Mouse (Mus musculus): ENCODE results near the gene Nkx6-2. TPM values are rescaled to one million over a fixed set of nuclear protein-coding genes. Genes with fewer than 3 reads are reported as not detected.

Gene Nkx6-2
- polyA plus RNA-seq, 1 experiment = not detected

DNA sequence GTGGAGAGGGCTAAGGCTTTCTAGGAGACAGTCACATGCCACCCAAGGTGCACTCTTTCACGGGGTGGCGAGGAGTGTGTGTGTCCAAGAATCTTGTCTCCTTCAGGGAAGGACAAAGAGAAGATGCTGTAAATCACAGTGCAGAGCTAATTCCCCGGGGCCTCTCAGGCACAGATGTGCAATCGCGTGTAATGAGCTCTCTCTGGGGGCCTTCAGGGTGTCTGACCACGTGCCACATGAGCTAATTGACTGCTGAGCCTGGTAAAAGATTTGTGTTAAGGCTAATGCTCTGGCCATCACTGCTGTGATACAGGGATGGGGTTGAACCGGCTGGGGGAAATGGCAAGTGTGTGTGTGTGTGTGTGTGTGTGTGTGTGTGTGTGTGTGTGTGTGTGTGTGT is 5.3 kb upstream of the Nkx6-2 start:
- Histone ChIP-seq H3K9me3 (ENCODE audit: control insufficient read depth, low read length) (no peaks in the 10 kb centered on the region), H3K27me3 (ENCODE audit: control insufficient read depth) (peaks cover 48% of the 10 kb centered on the region), H3K4me1 (ENCODE audit: control insufficient read depth) (no peaks in the 10 kb centered on the region), H3K36me3 (ENCODE audit: control insufficient read depth) (no peaks in the 10 kb centered on the region), H3K4me3 (replicated peaks) (no peak overlapping the region)
- no peak for TF ChIP-seq GATA1 (IDR thresholded peaks at IDR 0.05; ENCODE audit: low read length)
- TF ChIP-seq TAL1 (IDR thresholded peaks at IDR 0.05; ENCODE audit: low read length) = no peak

GRCm38 (mm10) chr7:139585183-139585821 is 2.7 kb upstream of the Nkx6-2 start:
- Histone ChIP-seq H3K4me1 (ENCODE audit: control insufficient read depth) (no peaks in the 10 kb centered on the region), H3K36me3 (ENCODE audit: control insufficient read depth) (no peaks in the 10 kb centered on the region), H3K4me3 (replicated peaks) (no peak overlapping the region), H3K9me3 (ENCODE audit: control insufficient read depth, low read length) (peaks cover 2% of the 10 kb centered on the region; the same call in 1 of the 2 replicates), H3K27me3 (ENCODE audit: control insufficient read depth) (peaks cover 74% of the 10 kb centered on the region)
- TF ChIP-seq TAL1 (IDR thresholded peaks at IDR 0.05; ENCODE audit: low read length) = no peak
- TF ChIP-seq GATA1 (IDR thresholded peaks at IDR 0.05; ENCODE audit: low read length) = no peak

DNA sequence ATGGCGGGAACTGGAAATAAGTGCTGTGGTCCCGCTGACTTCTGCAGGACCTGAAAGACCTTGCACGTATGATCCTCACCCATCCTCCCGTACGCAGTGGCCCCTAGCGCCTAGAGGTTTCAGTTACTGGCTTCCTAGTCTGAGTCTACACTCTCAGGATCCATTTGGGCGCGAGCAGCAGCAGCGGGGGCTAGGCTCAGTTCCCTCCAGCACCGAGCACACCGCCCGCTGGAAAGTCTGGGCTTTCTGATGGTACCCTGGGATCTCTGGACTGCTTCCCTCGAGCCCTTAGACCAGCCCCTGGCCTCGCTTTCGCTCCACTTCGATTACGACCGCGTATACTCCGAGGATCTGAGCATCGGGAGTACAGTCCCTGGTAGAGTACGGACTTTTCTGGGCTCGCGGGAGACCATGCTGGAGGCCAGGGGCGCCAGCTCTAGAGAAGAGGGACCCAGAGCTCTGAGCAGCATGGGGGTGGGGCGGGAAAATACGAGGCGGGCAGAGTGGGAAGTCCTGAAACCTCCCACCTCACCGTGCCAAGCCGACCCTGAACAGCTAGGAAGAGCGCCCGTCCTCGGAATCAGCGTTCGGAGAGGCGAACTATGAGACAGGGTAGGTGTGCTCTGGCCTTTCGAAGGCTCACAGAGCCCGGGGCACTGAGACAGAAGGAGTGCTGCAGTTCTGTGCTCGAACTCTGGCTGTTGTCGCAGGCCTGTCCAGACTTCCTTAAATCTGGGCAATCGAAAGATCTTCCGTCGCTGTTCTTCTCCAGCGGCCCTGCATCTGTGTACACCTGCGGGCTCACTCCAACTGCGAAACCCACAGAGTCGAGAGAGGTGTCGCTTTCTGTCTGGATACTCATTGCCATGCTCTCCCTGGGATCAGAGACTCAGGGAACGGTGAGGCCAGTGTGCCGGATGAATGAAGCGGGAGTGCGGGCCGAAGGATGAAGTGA is 1.9 kb upstream of the Nkx6-2 start:
- Histone ChIP-seq H3K4me3 (replicated peaks) (no peak overlapping the region), H3K4me1 (ENCODE audit: control insufficient read depth) (no peaks in the 10 kb centered on the region), H3K36me3 (ENCODE audit: control insufficient read depth) (no peaks in the 10 kb centered on the region), H3K9me3 (ENCODE audit: control insufficient read depth, low read length) (peaks cover 2% of the 10 kb centered on the region; the same call in 1 of the 2 replicates), H3K27me3 (ENCODE audit: control insufficient read depth) (peaks cover 81% of the 10 kb centered on the region)
- TF ChIP-seq GATA1 (IDR thresholded peaks at IDR 0.05; ENCODE audit: low read length) = no peak
- TF ChIP-seq TAL1 (IDR thresholded peaks at IDR 0.05; ENCODE audit: low read length) = no peak

DNA sequence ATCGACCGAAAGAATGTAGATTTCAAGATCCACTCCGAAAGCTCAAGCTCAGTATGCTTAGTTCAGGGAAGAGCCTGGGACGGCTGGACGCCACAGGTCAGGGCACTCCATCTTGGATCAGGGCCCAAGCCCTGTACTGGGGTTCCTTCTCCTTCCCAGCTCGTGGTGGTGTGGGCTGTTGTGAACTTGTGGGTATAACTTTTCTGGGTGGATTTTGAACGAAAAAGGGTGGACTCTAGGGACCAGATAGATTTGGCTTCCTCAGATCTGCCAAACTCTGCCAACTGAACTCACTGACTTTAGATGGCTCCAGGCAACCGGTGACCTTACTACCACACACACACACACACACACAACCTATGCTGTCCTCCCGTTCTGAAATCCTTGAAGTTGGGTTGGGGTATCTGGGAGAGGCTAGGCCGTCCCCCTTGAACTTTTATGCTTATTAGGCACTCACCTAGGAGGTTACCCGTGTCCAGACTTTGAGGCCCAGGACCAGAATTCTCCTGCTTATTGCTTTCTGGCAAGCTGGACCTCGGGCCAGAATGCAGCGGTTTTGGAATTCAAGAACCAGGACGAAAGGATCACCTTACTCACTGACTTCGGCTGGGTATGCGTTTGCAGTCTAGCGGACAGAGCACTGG is 619 bp upstream of the Nkx6-2 start:
- H3K27me3 ChIP-seq (ENCODE audit: control insufficient read depth) = peaks cover 86% of the 10 kb centered on the region
- no peak overlapping the region for H3K4me3 ChIP-seq (replicated peaks)

GRCm38 (mm10) chr7:139581801-139582571 is 611 bp downstream of the Nkx6-2 start:
- no peak for TF ChIP-seq GATA1 (IDR thresholded peaks at IDR 0.05; ENCODE audit: low read length)
- no peak for TF ChIP-seq TAL1 (IDR thresholded peaks at IDR 0.05; ENCODE audit: low read length)
- no peaks in the 10 kb centered on the region for H3K36me3 ChIP-seq (ENCODE audit: control insufficient read depth)
- H3K27me3 ChIP-seq (ENCODE audit: control insufficient read depth) = peaks cover 79% of the 10 kb centered on the region
- H3K4me3 ChIP-seq (replicated peaks) = no peak overlapping the region
- peaks cover 2% of the 10 kb centered on the region; the same call in 1 of the 2 replicates for H3K9me3 ChIP-seq (ENCODE audit: control insufficient read depth, low read length)
- no peaks in the 10 kb centered on the region for H3K4me1 ChIP-seq (ENCODE audit: control insufficient read depth)

More for the DNA sequence above, 619 bp upstream of the Nkx6-2 start:
- Histone ChIP-seq H3K36me3 (ENCODE audit: control insufficient read depth) (no peaks in the 10 kb centered on the region), H3K9me3 (ENCODE audit: control insufficient read depth, low read length) (peaks cover 2% of the 10 kb centered on the region; the same call in 1 of the 2 replicates), H3K4me1 (ENCODE audit: control insufficient read depth) (no peaks in the 10 kb centered on the region)
- no peak for TF ChIP-seq TAL1 (IDR thresholded peaks at IDR 0.05; ENCODE audit: low read length)
- no peak for TF ChIP-seq GATA1 (IDR thresholded peaks at IDR 0.05; ENCODE audit: low read length)

DNA sequence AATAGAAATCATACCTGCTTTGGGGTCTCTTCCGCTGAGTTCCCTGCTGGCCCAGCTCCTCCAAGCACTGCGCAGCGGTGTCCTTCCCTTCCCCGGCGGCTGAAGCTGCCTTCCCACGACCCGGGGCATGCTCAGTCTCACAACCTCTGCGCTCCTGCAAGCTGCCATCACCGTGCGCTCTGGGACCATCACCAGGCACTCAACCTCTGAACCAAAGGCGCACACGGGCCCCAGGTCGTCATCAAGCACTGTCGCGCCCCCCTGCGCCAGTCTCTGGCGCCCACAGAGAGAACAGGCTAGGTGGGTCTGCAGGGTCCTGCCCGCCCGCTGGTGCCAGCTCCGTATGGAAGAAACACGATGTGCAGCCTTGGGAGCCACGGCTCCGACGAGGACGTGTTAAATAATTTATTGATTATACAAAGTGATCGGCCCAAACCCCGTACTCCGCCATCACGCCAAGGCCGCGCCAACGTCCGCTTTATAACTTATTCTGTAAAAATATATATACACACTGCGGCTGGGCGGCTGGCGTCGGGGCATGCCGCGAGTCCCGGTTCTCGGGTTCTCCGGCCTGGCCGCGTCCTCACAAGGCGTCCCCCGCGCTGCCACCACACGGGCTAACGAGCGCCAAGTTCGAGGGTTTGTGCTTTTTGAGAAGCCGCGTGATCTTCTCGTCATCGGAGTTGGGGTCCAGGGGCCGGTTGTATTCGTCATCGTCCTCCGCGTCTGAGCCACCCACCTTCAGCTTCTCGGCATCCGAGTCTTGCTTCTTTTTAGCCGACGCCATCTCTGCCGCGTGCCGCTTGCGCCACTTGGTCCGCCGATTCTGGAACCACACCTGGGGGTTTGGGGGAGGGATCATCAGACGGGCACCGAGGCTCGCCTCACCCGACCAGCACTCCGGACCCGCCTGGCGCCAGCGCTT is 1.5 kb downstream of the Nkx6-2 start:
- no peak overlapping the region for H3K4me3 ChIP-seq (replicated peaks)
- H3K36me3 ChIP-seq (ENCODE audit: control insufficient read depth) = no peaks in the 10 kb centered on the region
- no peaks in the 10 kb centered on the region for H3K4me1 ChIP-seq (ENCODE audit: control insufficient read depth)
- TF ChIP-seq TAL1 (IDR thresholded peaks at IDR 0.05; ENCODE audit: low read length) (no peak), GATA1 (IDR thresholded peaks at IDR 0.05; ENCODE audit: low read length) (no peak)
- H3K27me3 ChIP-seq (ENCODE audit: control insufficient read depth) = peaks cover 70% of the 10 kb centered on the region
- peaks cover 2% of the 10 kb centered on the region; the same call in 1 of the 2 replicates for H3K9me3 ChIP-seq (ENCODE audit: control insufficient read depth, low read length)

DNA sequence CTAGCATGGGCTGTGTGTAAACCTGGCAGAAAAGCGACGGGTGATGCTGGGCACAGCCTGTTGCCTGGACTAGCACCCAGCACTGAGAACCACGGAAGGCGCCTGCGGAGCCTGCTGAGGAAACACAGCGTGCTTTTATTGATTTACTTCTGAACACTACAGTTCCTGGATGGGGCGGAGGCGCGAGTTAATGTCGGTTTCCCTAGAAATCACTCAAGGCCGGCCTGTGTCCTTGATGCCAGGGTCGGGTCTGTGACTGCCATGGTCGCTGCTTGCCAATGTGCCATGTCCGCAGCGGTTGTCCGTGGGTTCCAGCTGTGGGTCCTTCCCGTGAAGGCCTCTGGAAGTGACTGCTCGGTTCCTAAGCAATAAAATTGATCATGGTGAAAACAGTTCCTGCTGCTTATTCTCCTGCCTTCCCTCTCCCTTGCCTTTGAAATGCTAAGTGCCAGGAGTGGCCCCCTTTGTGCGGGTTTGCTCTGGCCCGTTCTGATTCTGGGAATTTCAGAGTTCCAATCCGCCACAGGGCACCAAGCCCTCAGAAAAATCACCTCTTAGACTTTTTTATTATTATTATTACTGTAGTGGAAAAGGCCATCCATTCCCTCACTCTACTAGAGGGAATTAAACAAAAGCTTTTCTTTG is 3.2 kb downstream of the Nkx6-2 start:
- peaks cover 2% of the 10 kb centered on the region; the same call in 1 of the 2 replicates for H3K9me3 ChIP-seq (ENCODE audit: control insufficient read depth, low read length)
- TF ChIP-seq TAL1 (IDR thresholded peaks at IDR 0.05; ENCODE audit: low read length) = no peak
- no peak for TF ChIP-seq GATA1 (IDR thresholded peaks at IDR 0.05; ENCODE audit: low read length)
- no peak overlapping the region for H3K4me3 ChIP-seq (replicated peaks)
- H3K36me3 ChIP-seq (ENCODE audit: control insufficient read depth) = no peaks in the 10 kb centered on the region
- peaks cover 53% of the 10 kb centered on the region for H3K27me3 ChIP-seq (ENCODE audit: control insufficient read depth)
- H3K4me1 ChIP-seq (ENCODE audit: control insufficient read depth) = no peaks in the 10 kb centered on the region
